Mouse (Mus musculus) liver, embryonic 16.5 days (tissue): ENCODE results near the gene Mmgt1. TPM values are rescaled to one million over a fixed set of nuclear protein-coding genes. Genes with fewer than 3 reads are reported as not detected.

Source experiments
- ATAC-seq: fragments of 200-750 bp; cut with Nextera tagmentation; 2 replicates; pipeline ENCODE4 v1.8.0; 2017; ENCODE audit warnings: low read depth, mild to moderate bottlenecking, moderate number of reproducible peaks, moderate library complexity
- H3K27ac ChIP-seq: fragments of 300-500 bp; sonication (generic); 2 replicates; pipeline ENCODE4 v1.5.1; 2014; ENCODE audit warnings: mild to moderate bottlenecking, low read length
- H3K27me3 ChIP-seq: fragments of 300-500 bp; sonication (generic); 2 replicates; pipeline ENCODE4 v1.6.1; 2014; ENCODE audit warnings: low read depth, low read length, mixed read lengths; ENCODE audit not compliant: control insufficient read depth, insufficient read depth
- H3K36me3 ChIP-seq: fragments of 300-500 bp; sonication (generic); 2 replicates; pipeline ENCODE4 v1.6.1; 2014; ENCODE audit warnings: mild to moderate bottlenecking; ENCODE audit not compliant: control insufficient read depth, insufficient read depth
- H3K4me1 ChIP-seq: fragments of 300-500 bp; sonication (generic); 2 replicates; pipeline ENCODE4 v1.6.1; 2014; ENCODE audit warnings: low read depth, low read length, mixed read lengths; ENCODE audit not compliant: control insufficient read depth
- H3K4me2 ChIP-seq: fragments of 300-500 bp; sonication (generic); 2 replicates; pipeline ENCODE4 v1.6.1; 2014; ENCODE audit warnings: low read depth, low read length, mixed read lengths
- H3K4me3 ChIP-seq: fragments of 300-500 bp; sonication (generic); 2 replicates; pipeline ENCODE4 v1.5.1; 2014; ENCODE audit warnings: low read depth, mild to moderate bottlenecking, low read length
- H3K9ac ChIP-seq: fragments of 300-500 bp; sonication (generic); 2 replicates; pipeline ENCODE4 v1.6.1; 2014; ENCODE audit warnings: low read depth, low read length
- H3K9me3 ChIP-seq: fragments of 300-500 bp; sonication (generic); replicated peaks from 2 replicates; pipeline ENCODE4 v1.6.1; 2016; ENCODE audit warnings: low read length; ENCODE audit not compliant: control insufficient read depth
- WGBS: fragments of 180-500 bp; shearing (Covaris S2); extraction: QIAGEN DNeasy Blood & Tissue Kit; methylation state at CpG from one replicate; pipeline ENCODE4 v1.1.7; 2014; ENCODE audit not compliant: insufficient replicate concordance; 5-methylcytosine and 5-hydroxymethylcytosine counted together
- polyA plus RNA-seq: library from polyadenylated mRNA; unstranded; fragments of >200 nt; fragmentation: Nextera tagmentation; extraction: Ambion mirVana; gene quantifications from 2 replicates; pipeline ENCODE4 v1.2.1, GENCODE M21; 2015

The Mmgt1 gene
- polyA plus RNA-seq: 8.4 and 9.0 TPM in 2 replicates

DNA sequence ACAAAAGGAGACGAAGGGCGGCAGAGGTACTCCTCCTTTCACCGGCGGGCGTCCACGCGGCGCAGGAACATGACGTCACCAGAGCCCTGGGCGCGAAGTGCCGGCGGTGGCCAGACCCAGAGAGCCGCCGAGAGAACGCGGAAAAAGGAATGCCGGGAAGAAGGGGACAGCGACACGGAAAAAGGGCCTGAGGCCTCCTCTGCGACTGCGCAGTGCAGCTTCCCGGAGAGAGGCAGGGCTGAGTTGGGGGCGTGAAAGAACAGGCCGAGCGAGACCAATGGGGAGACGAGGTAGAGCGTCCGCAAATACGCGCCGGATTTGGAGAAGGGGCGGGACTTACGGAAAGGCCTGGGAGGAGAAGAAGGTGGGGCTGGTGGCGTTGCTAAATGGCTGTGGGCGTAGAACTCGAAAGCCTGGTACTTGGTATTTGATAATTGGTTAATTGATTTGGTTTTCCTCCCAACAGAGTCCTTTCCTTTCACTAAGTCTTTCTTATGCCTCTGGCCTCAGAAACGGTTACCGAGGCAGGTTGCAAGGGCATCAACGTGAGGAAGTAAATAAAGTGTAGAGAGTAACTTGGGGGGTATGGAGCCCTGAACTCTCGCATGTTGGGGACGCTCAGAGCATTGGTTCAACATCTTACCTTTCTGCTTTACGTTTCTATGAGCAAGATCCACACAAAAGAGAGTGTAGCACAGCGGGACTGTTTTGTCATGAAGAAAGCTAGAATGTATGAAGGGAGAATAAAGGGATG is at the start of gene Mmgt1:
TSS of gene Mmgt1 (minus strand) at position 183 of the 754 bp plus-strand sequence.
- ATAC-seq: peak; percentile 98
- H3K4me1 ChIP-seq: peaks cover 6% of the 10 kb centered on the region
- peak within 1 kb of the TSS; percentile 84 for H3K4me3 ChIP-seq
- H3K27ac ChIP-seq: peak within 1 kb of the TSS; percentile 78
- no peaks in the 10 kb centered on the region for H3K27me3 ChIP-seq
- no peaks in the 10 kb centered on the region for H3K9me3 ChIP-seq
- WGBS: 8% methylated on average over 44 of the region's 44 CpGs
- H3K9ac ChIP-seq: peak within 1 kb of the TSS; percentile 79
- H3K4me2 ChIP-seq: peak within 1 kb of the TSS; percentile 68
- H3K36me3 ChIP-seq: no peaks in the 10 kb centered on the region

DNA sequence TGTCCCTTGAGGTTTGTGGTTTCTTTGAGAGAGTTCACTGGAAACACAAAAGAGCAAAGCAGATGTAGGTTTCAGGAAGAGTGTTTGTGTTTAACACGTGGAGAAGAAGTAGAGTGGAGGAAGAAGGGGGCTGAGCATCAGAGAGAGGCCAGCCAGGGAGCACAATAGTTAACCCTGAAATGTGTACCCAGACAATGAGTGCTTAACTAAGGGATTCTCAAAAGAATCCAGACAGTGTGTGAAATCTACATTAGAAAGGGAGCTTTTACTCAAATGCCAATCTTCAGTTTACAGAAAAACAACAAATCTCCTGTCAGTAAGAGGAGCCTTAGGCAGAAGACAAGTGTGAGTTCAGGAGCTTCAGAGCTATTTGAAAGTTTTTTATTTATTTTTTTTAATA is 42.2 kb upstream of the Mmgt1 start:
- Histone ChIP-seq H3K4me3 (no peak overlapping the region), H3K4me2 (no peak overlapping the region), H3K36me3 (no peaks in the 10 kb centered on the region), H3K27me3 (no peaks in the 10 kb centered on the region), H3K9ac (no peak overlapping the region), H3K4me1 (no peaks in the 10 kb centered on the region), H3K27ac (no peak overlapping the region), H3K9me3 (no peaks in the 10 kb centered on the region)
- WGBS: 3% methylated on average over 1 of the region's 1 CpGs
- ATAC-seq: no peak

DNA sequence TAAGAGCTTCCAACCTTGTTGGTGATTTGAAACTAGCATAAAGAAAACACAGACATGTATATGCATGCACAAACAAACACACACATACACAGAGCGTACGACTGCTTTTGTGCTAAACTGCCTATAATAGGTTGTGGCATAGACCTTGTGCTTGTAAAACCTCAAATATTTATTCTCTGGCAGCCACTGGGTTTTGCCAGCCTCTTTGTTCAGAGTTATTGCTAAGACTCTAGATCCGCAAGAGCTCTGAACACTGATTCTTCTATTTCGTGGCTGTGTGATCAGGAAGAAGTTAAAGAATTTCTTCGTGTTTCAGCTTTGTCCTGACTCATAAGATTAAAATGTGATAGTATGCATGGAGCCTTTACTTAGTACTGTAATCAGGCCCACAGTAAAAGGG is 38.3 kb upstream of the Mmgt1 start:
- WGBS: 60% methylated on average over 5 of the region's 5 CpGs
- H3K9me3 ChIP-seq: no peaks in the 10 kb centered on the region
- no peak for ATAC-seq
- H3K4me2 ChIP-seq: no peak overlapping the region
- H3K4me3 ChIP-seq: no peak overlapping the region
- no peaks in the 10 kb centered on the region for H3K4me1 ChIP-seq
- H3K36me3 ChIP-seq: no peaks in the 10 kb centered on the region
- no peak overlapping the region for H3K27ac ChIP-seq
- H3K9ac ChIP-seq: no peak overlapping the region
- H3K27me3 ChIP-seq: no peaks in the 10 kb centered on the region

DNA sequence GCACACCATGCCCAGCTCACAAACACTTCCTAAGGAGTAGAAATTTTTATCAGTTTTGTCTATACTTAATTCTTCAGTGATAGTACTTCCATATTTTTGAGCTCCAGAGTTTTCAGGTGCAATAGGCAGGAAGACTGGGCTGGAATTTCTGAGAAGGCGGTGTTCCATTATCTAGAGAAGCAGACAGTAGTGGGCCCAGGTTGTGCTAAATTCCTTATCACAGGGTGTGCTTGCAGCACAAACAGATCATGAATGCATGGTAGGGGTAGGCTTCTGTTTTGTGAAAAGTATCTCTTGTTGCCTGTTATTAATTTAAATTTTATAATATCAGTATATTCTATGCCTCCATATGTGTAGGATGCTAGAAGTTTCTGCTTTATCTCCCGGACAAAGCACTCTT is 17.4 kb upstream of the Mmgt1 start:
- ATAC-seq: 0 out of 2 replicates have a peak, but pooled peaks have one; percentile 55
- no peaks in the 10 kb centered on the region for H3K36me3 ChIP-seq
- H3K4me3 ChIP-seq: no peak overlapping the region
- WGBS: 46% methylated on average over 2 of the region's 2 CpGs
- no peak overlapping the region for H3K4me2 ChIP-seq
- peaks cover 3% of the 10 kb centered on the region; the same call in 1 of the 2 replicates for H3K4me1 ChIP-seq
- no peak overlapping the region for H3K27ac ChIP-seq
- H3K27me3 ChIP-seq: no peaks in the 10 kb centered on the region
- no peaks in the 10 kb centered on the region for H3K9me3 ChIP-seq
- H3K9ac ChIP-seq: no peak overlapping the region

DNA sequence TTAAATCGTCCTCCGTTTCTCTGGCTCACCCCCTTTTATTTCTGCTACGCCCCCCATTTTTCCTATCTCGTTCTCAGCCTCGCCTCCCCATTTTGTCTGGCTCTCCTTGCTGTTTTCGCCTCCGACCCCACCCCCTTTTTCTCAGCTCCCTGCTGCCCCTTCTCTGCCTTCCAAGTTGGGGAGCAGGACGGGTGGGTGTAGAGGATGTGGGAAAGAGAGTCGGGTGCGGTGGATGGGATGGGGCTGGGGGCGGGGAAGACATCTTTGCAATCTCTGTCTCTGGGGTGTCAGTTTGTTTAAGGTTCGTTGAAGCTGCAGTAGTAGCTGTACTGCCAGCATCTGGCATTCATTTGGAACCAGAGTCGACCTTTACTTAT is 12.4 kb upstream of the Mmgt1 start:
- Histone ChIP-seq H3K27ac (no peak overlapping the region; the same call in 1 of the 2 replicates), H3K36me3 (no peaks in the 10 kb centered on the region), H3K4me1 (peaks cover 9% of the 10 kb centered on the region), H3K4me3 (peak overlapping the region; percentile 77), H3K27me3 (no peaks in the 10 kb centered on the region), H3K9me3 (no peaks in the 10 kb centered on the region), H3K9ac (peak overlapping the region; percentile 74), H3K4me2 (peak overlapping the region; percentile 79)
- ATAC-seq: no peak
- WGBS: 12% methylated on average over 13 of the region's 13 CpGs

DNA sequence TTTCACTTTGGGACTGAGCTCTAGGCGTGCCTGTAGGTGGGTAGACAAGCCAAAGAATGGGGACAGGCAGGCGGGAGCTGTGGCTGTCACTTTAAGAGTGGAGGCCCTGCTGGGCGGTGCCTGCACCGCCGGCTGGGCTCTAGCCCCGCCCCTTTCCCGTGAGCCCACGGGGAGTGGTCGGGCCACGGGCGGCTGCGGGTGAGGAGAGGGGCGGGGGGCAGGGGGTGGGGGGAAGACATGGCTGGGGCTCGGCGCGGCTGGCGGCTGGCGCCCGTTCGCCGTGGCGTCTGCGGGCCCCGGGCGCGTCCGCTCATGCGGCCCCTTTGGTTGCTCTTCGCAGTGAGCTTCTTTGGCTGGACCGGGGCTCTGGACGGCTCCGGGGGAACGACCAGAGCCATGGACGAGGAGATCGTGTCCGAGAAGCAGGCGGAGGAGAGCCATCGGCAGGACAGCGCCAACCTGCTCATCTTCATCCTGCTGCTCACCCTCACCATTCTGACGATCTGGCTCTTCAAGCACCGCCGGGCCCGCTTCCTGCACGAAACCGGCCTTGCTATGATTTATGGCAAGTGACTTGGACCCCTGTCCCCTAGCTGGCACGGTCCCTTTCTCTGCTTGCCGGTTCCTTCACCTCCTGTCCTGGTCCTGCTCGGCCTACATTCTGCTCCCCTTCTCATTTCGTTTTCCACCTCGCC is 11.9 kb upstream of the Mmgt1 start, which contains the start of gene Slc9a6:
TSS of gene Slc9a6 (plus strand) at position 135 of the 695 bp plus-strand sequence.
- 18% methylated on average over 42 of the region's 50 CpGs for WGBS
- peak within 1 kb of the TSS; percentile 79 for H3K4me2 ChIP-seq
- H3K36me3 ChIP-seq: no peaks in the 10 kb centered on the region
- H3K9me3 ChIP-seq: no peaks in the 10 kb centered on the region
- ATAC-seq: peak; percentile 96
- H3K27me3 ChIP-seq: no peaks in the 10 kb centered on the region
- H3K4me1 ChIP-seq: peaks cover 9% of the 10 kb centered on the region
- H3K4me3 ChIP-seq: peak within 1 kb of the TSS; percentile 77
- peak within 1 kb of the TSS; percentile 74 for H3K9ac ChIP-seq
- H3K27ac ChIP-seq: peak within 1 kb of the TSS; percentile 29

DNA sequence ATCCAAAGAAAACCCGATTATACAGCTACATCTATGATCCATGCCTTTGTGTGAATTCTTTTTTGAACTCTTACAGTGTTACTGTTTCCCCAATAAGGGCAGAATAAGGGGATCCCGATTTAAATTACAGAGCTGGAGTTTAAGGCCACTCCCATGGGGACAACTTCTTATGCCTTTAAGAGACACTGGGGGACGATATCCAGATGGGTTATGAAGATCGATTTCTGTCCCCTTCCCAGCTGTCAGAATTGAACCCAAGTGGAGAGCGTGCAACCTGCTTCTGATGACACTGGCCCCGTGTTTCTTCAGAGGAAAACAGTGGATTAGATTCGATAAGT is 11.4 kb upstream of the Mmgt1 start:
- H3K27ac ChIP-seq: no peak overlapping the region; the same call in 1 of the 2 replicates
- H3K4me3 ChIP-seq: peak overlapping the region; percentile 77
- no peaks in the 10 kb centered on the region for H3K36me3 ChIP-seq
- H3K27me3 ChIP-seq: no peaks in the 10 kb centered on the region
- ATAC-seq: peak; percentile 14; the same call in 1 of the 2 replicates
- H3K4me1 ChIP-seq: peaks cover 9% of the 10 kb centered on the region
- no peaks in the 10 kb centered on the region for H3K9me3 ChIP-seq
- H3K9ac ChIP-seq: peak overlapping the region; percentile 74
- H3K4me2 ChIP-seq: peak overlapping the region; percentile 79
- 24% methylated on average over 7 of the region's 7 CpGs for WGBS

DNA sequence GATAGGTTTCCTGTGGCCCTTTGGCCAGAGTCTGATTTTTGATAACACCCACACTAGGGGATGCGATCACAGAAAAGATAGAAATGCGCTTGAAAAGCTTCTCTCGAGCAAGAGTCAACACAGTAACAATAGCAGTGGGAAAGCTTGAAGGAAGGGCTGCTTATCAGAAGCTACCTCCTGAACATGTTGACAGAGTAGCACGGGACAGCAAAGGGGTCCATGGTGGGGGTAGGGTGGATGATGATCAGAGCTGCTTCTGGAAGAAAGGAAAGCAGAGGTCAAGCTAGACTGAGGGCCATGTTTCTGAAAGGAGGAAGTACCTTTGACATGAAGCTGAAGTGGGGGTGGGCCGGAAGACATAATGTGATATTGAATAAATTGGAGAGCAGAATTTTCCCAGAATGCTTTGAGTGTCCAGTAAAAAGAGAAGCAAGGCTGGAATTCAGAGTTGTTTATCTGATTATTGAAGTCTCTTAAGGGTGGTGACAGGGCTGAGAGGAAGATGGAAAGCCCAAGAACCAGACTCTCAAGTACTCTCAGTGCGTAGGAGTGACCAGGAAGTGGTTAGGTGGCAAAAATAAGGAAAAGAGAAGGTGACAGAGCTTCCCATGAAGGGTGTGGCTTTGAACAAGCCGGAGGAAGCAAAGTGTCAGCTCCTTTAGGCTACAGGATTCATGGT is 9.3 kb upstream of the Mmgt1 start:
- H3K9ac ChIP-seq: no peak overlapping the region
- H3K9me3 ChIP-seq: no peaks in the 10 kb centered on the region
- no peak for ATAC-seq
- no peak overlapping the region for H3K4me2 ChIP-seq
- H3K27me3 ChIP-seq: no peaks in the 10 kb centered on the region
- no peak overlapping the region for H3K4me3 ChIP-seq
- 33% methylated on average over 7 of the region's 7 CpGs for WGBS
- H3K36me3 ChIP-seq: no peaks in the 10 kb centered on the region
- peaks cover 9% of the 10 kb centered on the region for H3K4me1 ChIP-seq
- H3K27ac ChIP-seq: no peak overlapping the region
